Mouse (Mus musculus): Measurements from ENCODE around the gene Slc17a6.

Slc17a6 gene

DNA sequence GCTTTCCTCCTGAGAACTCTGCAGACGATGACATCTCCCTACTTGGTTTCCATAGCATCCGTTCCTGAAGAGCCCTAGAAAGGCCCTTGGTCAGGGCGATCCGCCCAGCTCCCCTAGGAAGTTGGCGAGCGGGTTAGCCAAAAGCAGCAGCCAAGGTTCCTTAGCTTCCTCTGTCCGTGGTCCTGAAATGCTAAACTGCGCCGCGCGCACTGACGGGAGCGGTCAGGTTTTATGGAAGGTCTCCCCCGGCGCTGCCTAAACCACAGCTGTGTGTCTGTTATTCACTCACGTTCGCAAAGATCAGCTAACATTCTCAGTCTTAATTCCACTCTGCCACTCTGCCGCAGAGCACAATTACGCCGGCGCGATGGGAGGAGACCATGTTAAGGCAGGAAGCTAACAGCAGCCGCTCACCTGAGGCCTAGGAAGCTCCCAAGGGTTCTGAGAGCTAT lies at the start of gene Slc17a6:
Slc17a6 (plus strand) TSS at position 313 of the 452 bp plus-strand sequence.
- DNase-seq (ENCODE audit: extremely low spot score, low spot score), result peak; percentile 84

- no peak for DNase-seq (ENCODE audit: extremely low spot score, low spot score)
Observed at GRCm38 (mm10) chr7:51600021-51600420, 21.8 kb upstream of the Slc17a6 start.

DNA sequence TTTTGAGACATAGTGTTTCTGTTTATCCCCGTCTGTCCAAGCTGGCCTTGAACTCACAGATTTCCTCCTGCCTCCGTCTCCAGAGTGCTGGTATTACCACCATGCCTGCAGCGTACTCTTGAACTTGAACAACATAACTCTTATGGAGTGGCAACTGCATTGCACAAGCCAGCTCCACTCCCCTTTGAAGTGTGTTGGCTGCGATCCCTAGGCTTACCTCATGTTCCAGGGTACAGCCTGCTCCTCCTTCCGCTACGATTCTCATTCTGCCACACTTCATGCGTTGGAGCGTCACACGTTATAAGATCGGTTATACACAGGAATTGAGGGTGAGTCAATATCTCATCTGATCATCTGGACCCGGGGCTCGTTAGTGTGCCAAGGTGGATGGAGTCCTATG lies 18.1 kb upstream of the Slc17a6 start:
- DNase-seq (ENCODE audit: extremely low spot score, low spot score), result no peak

GRCm38 (mm10) chr7:51614404-51614803 lies 7.4 kb upstream of the Slc17a6 start:
- no peak for DNase-seq (ENCODE audit: extremely low spot score, low spot score)

GRCm38 (mm10) chr7:51617941-51618340 lies 3.9 kb upstream of the Slc17a6 start:
- no peak for DNase-seq (ENCODE audit: extremely low spot score, low spot score)

- no peak for DNase-seq (ENCODE audit: extremely low spot score, low spot score)
Observed at GRCm38 (mm10) chr7:51618412-51618811, 3.4 kb upstream of the Slc17a6 start.

DNA sequence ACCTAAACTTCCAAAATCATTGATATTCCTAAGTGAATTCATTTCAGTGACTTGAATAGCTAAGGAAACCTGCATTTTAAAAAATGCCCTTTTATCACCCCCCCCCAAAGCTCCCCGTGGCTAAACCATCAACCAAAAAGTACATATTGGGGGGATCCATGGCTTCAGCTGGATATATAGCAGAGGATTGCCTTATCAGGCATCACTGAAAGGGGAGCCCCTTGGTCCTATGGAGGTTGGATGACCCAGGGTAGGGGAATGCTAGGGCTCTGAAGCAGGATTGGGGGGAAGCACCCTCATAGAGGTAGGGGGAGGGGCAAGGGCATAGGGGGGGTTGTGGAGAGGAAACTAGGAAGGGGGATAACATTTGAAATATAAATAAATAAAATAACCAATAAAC lies 1.8 kb upstream of the Slc17a6 start:
- DNase-seq (ENCODE audit: extremely low spot score, low spot score), result no peak

DNA sequence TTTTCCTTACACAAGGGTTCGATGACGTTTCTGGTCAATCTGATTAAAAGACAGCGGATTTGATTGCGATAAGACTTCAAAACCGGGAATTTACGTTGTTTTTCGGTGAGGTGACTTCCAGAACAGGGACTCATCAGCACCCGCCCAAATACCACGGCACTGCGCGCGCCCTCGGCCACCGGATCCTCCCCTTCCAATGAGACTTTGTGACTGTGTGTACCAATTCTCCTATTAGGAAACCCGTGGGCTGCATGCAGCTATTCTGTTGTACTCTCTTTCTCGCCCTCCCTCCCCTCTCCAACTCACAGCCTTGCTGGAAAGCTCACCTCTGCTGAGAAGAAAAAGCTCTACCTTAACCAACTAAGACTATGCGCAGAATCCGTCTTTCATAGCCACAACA lies 390 bp downstream of the Slc17a6 start:
- DNase-seq (ENCODE audit: extremely low spot score, low spot score), result no peak

GRCm38 (mm10) chr7:51622666-51623065 lies 860 bp downstream of the Slc17a6 start:
- DNase-seq (ENCODE audit: extremely low spot score, low spot score), result no peak

GRCm38 (mm10) chr7:51624336-51624897 lies 2.6 kb downstream of the Slc17a6 start:
- no peak for DNase-seq (ENCODE audit: extremely low spot score, low spot score)

GRCm38 (mm10) chr7:51625161-51625560 lies 3.4 kb downstream of the Slc17a6 start:
- DNase-seq (ENCODE audit: extremely low spot score, low spot score), result peak; percentile 44

- DNase-seq (ENCODE audit: extremely low spot score, low spot score), result peak; percentile 30
Observed at GRCm38 (mm10) chr7:51625591-51626255, 3.9 kb downstream of the Slc17a6 start.

DNA sequence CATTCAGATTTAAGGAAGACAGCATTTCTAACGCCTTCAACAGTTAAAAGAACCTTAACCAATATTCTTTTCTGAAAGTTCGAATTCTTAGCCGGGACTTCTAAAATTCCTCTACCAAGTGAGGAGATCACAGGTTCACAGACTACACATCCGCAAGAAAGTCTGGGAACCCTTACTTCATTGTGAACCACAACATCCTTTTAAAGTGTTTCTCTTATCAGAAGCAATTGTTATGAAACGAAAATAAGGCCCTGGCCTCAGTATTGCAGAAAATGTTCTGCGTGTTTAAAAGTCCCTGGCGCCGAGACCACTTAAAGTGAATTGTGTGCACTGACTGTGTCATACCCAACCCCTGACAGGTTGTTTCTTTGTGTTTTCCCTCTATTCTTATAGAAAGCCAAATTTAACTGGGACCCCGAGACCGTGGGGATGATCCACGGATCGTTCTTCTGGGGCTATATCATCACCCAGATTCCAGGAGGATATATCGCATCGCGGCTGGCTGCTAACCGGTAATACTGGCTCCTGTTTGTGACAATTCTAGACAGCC lies 4.7 kb downstream of the Slc17a6 start:
- DNase-seq (ENCODE audit: extremely low spot score, low spot score), result no peak

DNA sequence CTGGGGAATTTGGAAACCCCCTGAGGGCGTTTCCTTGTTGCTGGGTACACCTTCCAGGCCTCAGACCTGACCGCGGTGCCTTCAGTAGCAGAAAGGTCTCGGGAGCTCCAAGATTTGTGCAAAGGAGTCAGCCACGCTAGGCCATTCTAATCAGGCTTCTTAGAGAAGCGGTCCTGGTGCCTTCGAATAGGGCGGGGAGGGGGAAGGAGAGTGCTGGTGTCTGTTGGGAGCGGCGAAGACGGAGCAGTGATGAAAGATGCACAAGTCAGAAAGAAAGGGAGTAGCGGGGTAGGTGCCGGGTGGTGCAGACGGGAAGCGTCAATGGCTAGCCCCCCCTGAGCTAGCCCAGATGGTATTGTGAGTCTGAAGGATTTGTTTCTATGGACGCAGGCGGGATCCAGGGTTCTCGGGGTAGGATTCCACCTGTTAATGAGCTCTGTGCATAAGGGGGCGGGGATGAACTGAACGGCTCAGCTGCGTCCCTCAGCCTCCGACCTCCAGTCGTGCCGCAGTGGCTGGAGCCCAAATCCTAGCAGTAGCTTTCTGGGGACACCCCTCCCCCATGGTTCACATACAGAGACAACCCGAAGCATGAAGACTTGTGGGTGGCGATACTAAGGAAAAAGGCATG lies 5.3 kb downstream of the Slc17a6 start:
- peak; percentile 59 for DNase-seq (ENCODE audit: extremely low spot score, low spot score)

GRCm38 (mm10) chr7:51627666-51628065 lies 5.9 kb downstream of the Slc17a6 start:
- peak; percentile 39 for DNase-seq (ENCODE audit: extremely low spot score, low spot score)

GRCm38 (mm10) chr7:51628349-51628748 lies 6.5 kb downstream of the Slc17a6 start:
- DNase-seq (ENCODE audit: extremely low spot score, low spot score), result no peak

- no peak for DNase-seq (ENCODE audit: extremely low spot score, low spot score)
Observed at GRCm38 (mm10) chr7:51629206-51629605, 7.4 kb downstream of the Slc17a6 start.

- no peak for DNase-seq (ENCODE audit: extremely low spot score, low spot score)
Observed at GRCm38 (mm10) chr7:51631171-51631570, 9.4 kb downstream of the Slc17a6 start.

DNA sequence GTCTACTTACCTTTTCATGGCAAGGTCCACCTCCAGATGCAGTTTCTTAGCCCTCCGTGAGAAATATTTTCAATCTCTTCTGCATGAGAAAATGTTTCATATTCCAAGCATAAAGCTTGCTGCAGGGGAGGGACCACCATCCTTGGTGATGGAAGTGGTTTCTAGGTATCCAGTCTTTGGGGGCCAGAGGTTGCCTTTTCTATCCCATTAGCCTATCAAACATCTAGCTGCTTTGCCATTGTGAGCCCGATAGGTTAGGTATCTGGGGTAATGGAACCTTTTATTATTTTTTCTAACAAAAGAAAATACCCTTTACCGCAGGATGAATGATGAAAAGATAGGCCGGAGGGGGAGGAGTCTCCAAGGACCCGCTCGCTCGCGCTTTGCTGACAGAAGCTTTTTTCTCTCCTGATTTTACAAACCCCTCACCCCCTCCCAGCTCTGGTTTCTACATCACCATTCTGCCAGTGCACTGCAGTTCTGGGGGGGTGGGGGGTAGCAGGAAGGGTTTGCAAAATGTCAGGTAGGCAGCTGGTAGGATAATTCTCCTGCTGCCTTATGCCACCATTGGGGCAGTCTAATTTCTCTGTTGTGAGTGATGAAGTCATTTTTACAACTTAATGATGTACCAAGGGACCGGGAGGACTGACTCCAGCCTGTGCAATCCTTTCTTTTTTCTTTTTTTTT lies 10.9 kb downstream of the Slc17a6 start:
- no peak for DNase-seq (ENCODE audit: extremely low spot score, low spot score)

GRCm38 (mm10) chr7:51633230-51633844 lies 11.5 kb downstream of the Slc17a6 start:
- DNase-seq (ENCODE audit: extremely low spot score, low spot score), result no peak

DNA sequence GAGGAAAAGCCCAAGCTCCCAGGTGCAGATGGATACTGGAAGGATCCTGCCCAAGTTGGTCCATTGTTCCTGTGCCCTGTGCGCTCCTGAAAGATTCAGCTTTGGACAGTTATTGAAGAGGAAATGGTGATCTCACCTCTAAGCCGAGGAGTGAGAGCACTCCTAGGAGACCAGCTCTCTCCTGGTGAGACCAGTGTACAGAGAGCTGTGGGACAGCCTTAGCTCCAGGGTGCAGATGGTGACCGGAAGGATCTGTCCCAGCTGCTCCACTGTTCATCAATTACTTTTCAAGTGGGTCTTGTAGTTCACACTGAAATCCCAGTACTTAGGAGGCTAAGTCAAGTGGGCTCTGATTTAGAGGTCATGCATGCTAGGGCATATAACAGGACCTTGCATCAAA lies 35.3 kb downstream of the Slc17a6 start:
- no peak for DNase-seq (ENCODE audit: extremely low spot score, low spot score)

Data from neural tube, embryonic 10.5 days (tissue).